Mouse (Mus musculus) liver, embryonic 14.5 days (tissue): ENCODE results near the gene Srgap2. TPM values are rescaled to one million over a fixed set of nuclear protein-coding genes. Genes with fewer than 3 reads are reported as not detected.

Source experiments
- ATAC-seq: fragments of 200-750 bp; cut with Nextera tagmentation; 2 replicates; pipeline ENCODE4 v1.8.0; 2017; ENCODE audit warnings: moderate number of reproducible peaks, mild to moderate bottlenecking, moderate library complexity; ENCODE audit not compliant: insufficient read depth
- DNase-seq, 3 experiments: peaks; one replicate each; pipeline ENCODE4 v3.0.0-alpha.2; 2012 to 2013; ENCODE audit warnings: low read depth in 3 of 3, low spot score in 3 of 3
- H3K27ac ChIP-seq: fragments of 300-500 bp; sonication (generic); 2 replicates; pipeline ENCODE4 v1.5.1; 2014; ENCODE audit warnings: moderate library complexity, mild to moderate bottlenecking, control low read depth, inconsistent platforms
- H3K27me3 ChIP-seq: fragments of 300-500 bp; sonication (generic); 2 replicates; pipeline ENCODE4 v1.6.1; 2014; ENCODE audit warnings: mild to moderate bottlenecking, low read length, moderate library complexity; ENCODE audit not compliant: control insufficient read depth, insufficient read depth
- H3K36me3 ChIP-seq: fragments of 300-500 bp; sonication (generic); replicated peaks from 2 replicates; pipeline ENCODE4 v1.6.1; 2014; ENCODE audit warnings: low read depth; ENCODE audit not compliant: control insufficient read depth, insufficient read depth
- H3K4me1 ChIP-seq, 2 experiments: fragments of 200-500 bp in 1 of 2; fragments of 300-500 bp in 1 of 2; sonication (generic) in 1 of 2; replicated peaks; 2 replicates each; pipeline ENCODE4 v1.6.1; 2012 to 2014; ENCODE audit warnings: antibody characterized with exemption in 1 of 2, inconsistent platforms in 1 of 2, low read length in 1 of 2; ENCODE audit not compliant: control insufficient read depth in 2 of 2, insufficient read depth in 2 of 2
- H3K4me2 ChIP-seq: fragments of 300-500 bp; sonication (generic); 2 replicates; pipeline ENCODE4 v1.6.1; 2014; ENCODE audit warnings: low read depth, mild to moderate bottlenecking, control low read depth, moderate library complexity
- H3K4me3 ChIP-seq, 2 experiments: fragments of 200-500 bp in 1 of 2; fragments of 300-500 bp in 1 of 2; sonication (generic) in 1 of 2; 2 replicates each; pipeline ENCODE4 v1.5.1; 2012 to 2014; ENCODE audit warnings: low read depth in 2 of 2, low read length in 2 of 2, mild to moderate bottlenecking in 2 of 2, control low read depth in 1 of 2, inconsistent platforms in 1 of 2, moderate library complexity in 1 of 2; ENCODE audit not compliant: insufficient read depth in 1 of 2
- H3K9ac ChIP-seq: fragments of 300-500 bp; sonication (generic); replicated peaks from 2 replicates; pipeline ENCODE4 v1.6.1; 2014; ENCODE audit warnings: mild to moderate bottlenecking, control low read depth, moderate library complexity
- H3K9me3 ChIP-seq: fragments of 300-500 bp; sonication (generic); 2 replicates; pipeline ENCODE4 v1.6.1; 2016; ENCODE audit warnings: low read length, mixed read lengths; ENCODE audit not compliant: control insufficient read depth
- CTCF ChIP-seq: IDR thresholded peaks from 2 replicates; pipeline ENCODE4 v1.5.1; 2016; ENCODE audit warnings: antibody characterized with exemption, low read depth, control low read depth
- EP300 ChIP-seq: IDR thresholded peaks from 2 replicates; pipeline ENCODE4 v1.6.1; 2016; ENCODE audit warnings: antibody characterized with exemption, low read depth
- WGBS: fragments of 180-500 bp; shearing (Covaris S2); extraction: QIAGEN DNeasy Blood & Tissue Kit; methylation state at CpG from one replicate; pipeline ENCODE4 v1.1.7; 2014; ENCODE audit not compliant: insufficient replicate concordance; 5-methylcytosine and 5-hydroxymethylcytosine counted together
- polyA plus RNA-seq, 2 experiments: library from polyadenylated mRNA; depleted of rRNA in 1 of 2; stranded (reverse) in 1 of 2; unstranded in 1 of 2; fragments of >200 nt; fragmentation: Nextera tagmentation in 1 of 2; extraction: Ambion mirVana in 1 of 2; gene quantifications; 2 replicates each; pipeline versions ENCODE4 v1.2.1 to v1.2.3; 2012 to 2014

Srgap2 gene
- polyA plus RNA-seq, 2 experiments, result 3.9 to 4.9 TPM

- Histone ChIP-seq H3K9me3 (no peaks in the 10 kb centered on the region), H3K4me1 (no peaks in the 10 kb centered on the region), H3K27me3 (no peaks in the 10 kb centered on the region), H3K36me3 (no peaks in the 10 kb centered on the region), H3K9ac (no peak overlapping the region), H3K4me2 (no peak overlapping the region), H3K27ac (no peak overlapping the region), H3K4me3 (no peak overlapping the region)
- no peak for TF ChIP-seq EP300
- TF ChIP-seq CTCF, result no peak
- ATAC-seq, result no peak
- WGBS, result 47% methylated on average over 3 of the region's 3 CpGs
- no peak for DNase-seq
Observed at GRCm38 (mm10) chr1:131541431-131541830, 14.3 kb upstream of the Srgap2 start.

- Histone ChIP-seq H3K4me1 (no peaks in the 10 kb centered on the region), H3K9ac (no peak overlapping the region), H3K36me3 (no peaks in the 10 kb centered on the region), H3K4me3 (no peak overlapping the region), H3K9me3 (no peaks in the 10 kb centered on the region), H3K27ac (no peak overlapping the region), H3K27me3 (no peaks in the 10 kb centered on the region), H3K4me2 (no peak overlapping the region)
- TF ChIP-seq EP300 (no peak), CTCF (no peak)
- 72% methylated on average over 5 of the region's 5 CpGs for WGBS
- DNase-seq, result no peak
- ATAC-seq, result no peak
Observed at GRCm38 (mm10) chr1:131540795-131541194, 13.6 kb upstream of the Srgap2 start.

- H3K4me3 ChIP-seq, result no peak overlapping the region
- no peaks in the 10 kb centered on the region for H3K36me3 ChIP-seq
- no peaks in the 10 kb centered on the region for H3K4me1 ChIP-seq
- H3K27me3 ChIP-seq, result no peaks in the 10 kb centered on the region
- H3K9ac ChIP-seq, result no peak overlapping the region
- ATAC-seq (no peak), DNase-seq (no peak)
- no peak overlapping the region for H3K4me2 ChIP-seq
- no peak overlapping the region for H3K27ac ChIP-seq
- 79% methylated on average over 4 of the region's 4 CpGs for WGBS
- TF ChIP-seq CTCF, result no peak
- TF ChIP-seq EP300, result no peak
- H3K9me3 ChIP-seq, result no peaks in the 10 kb centered on the region
Observed at GRCm38 (mm10) chr1:131539771-131540170, 12.6 kb upstream of the Srgap2 start.

GRCm38 (mm10) chr1:131528561-131529166 lies 1.5 kb upstream of the Srgap2 start:
- no peaks in the 10 kb centered on the region for H3K36me3 ChIP-seq
- under 1% methylated on average over 9 of the region's 9 CpGs for WGBS
- no peaks in the 10 kb centered on the region; the same call in 1 of the 2 replicates for H3K27me3 ChIP-seq
- peak in 2 of 3 experiments; percentile 15 to 19 for DNase-seq
- peak overlapping the region; percentile 96 for H3K4me2 ChIP-seq
- ATAC-seq, result no peak
- peak overlapping the region; percentile 22 for H3K27ac ChIP-seq
- H3K4me3 ChIP-seq, result peak overlapping the region; percentile 60 to 78
- TF ChIP-seq CTCF, result no peak
- TF ChIP-seq EP300, result no peak
- peaks cover 15 to 20% of the 10 kb centered on the region in 2 experiments for H3K4me1 ChIP-seq
- H3K9ac ChIP-seq, result peak overlapping the region; percentile 37
- H3K9me3 ChIP-seq, result no peaks in the 10 kb centered on the region

- TF ChIP-seq CTCF (no peak), EP300 (no peak)
- Histone ChIP-seq H3K36me3 (no peaks in the 10 kb centered on the region), H3K4me2 (peak overlapping the region; percentile 96), H3K9me3 (no peaks in the 10 kb centered on the region), H3K4me1 (peaks cover 16 to 24% of the 10 kb centered on the region in 2 experiments), H3K4me3 (peak overlapping the region; percentile 60 to 78), H3K27ac (peak overlapping the region; percentile 22), H3K9ac (peak overlapping the region; percentile 37), H3K27me3 (no peaks in the 10 kb centered on the region; the same call in 1 of the 2 replicates)
- DNase-seq (peak; percentile 50 to 62 (median 58)), ATAC-seq (peak; percentile 17; the same call in 1 of the 2 replicates)
- WGBS, result under 1% methylated on average over 34 of the region's 34 CpGs
Observed at GRCm38 (mm10) chr1:131528081-131528507, 942 bp upstream of the Srgap2 start.
